Mouse (Mus musculus): Measurements from ENCODE around the gene Rgs10.

GRCm38 (mm10) chr7:128440584-128440983 is 22.0 kb upstream of the Rgs10 start:
- TF ChIP-seq ZNF384 (IDR thresholded peaks at IDR 0.05; ENCODE audit: low read depth, low read length) (peak; percentile 90), MAFK (IDR thresholded peaks at IDR 0.05; ENCODE audit: borderline replicate concordance, low read depth, low read length) (no peak), POLR2A (IDR thresholded peaks at IDR 0.05; ENCODE audit: control insufficient read depth in 1 of 2, insufficient read depth in 1 of 2, low read depth in 1 of 2, low read length in 2 of 2, poor library complexity in 1 of 2) (no peak), CTCF (IDR thresholded peaks at IDR 0.05 in 2 of 3, conservative IDR thresholded peaks at IDR 0.05 in 1 of 3; ENCODE audit: control insufficient read depth in 1 of 3, insufficient read depth in 1 of 3, low read depth in 2 of 3, low read length in 3 of 3, poor library complexity in 1 of 3, severe bottlenecking in 1 of 3) (no peak), KAT2A (conservative IDR thresholded peaks at IDR 0.05; ENCODE audit: low read depth, low read length) (no peak), SMC3 (IDR thresholded peaks at IDR 0.05; ENCODE audit: low read depth, low read length) (no peak; the same call in 1 of the 2 replicates)

Data from MEL (cell line).